Mouse (Mus musculus): ENCODE results near the gene Adgrb3.

GRCm38 (mm10) chr1:25364186-25364585 is 465.3 kb downstream of the Adgrb3 start:
- TF ChIP-seq POLR2A (IDR thresholded peaks at IDR 0.05; ENCODE audit: extremely low read depth, insufficient read depth, low read length) = no peak
- no peak for TF ChIP-seq CTCF (IDR thresholded peaks at IDR 0.05; ENCODE audit: extremely low read depth, insufficient read depth, low read length)

Data from cortical plate, adult 2 months (tissue).